Mouse (Mus musculus) kidney, embryonic 14.5 days (tissue): ENCODE data around the gene Zfp212. TPM values are rescaled to one million over a fixed set of nuclear protein-coding genes. Genes with fewer than 3 reads are reported as not detected.

Source experiments
- ATAC-seq: fragments of 200-750 bp; cut with Nextera tagmentation; 2 replicates; pipeline ENCODE4 v1.8.0; 2017; ENCODE audit warnings: moderate number of reproducible peaks, mild to moderate bottlenecking, moderate TSS enrichment, moderate library complexity; ENCODE audit not compliant: low FRiP score, low TSS enrichment
- H3K27ac ChIP-seq: fragments of 300-500 bp; sonication (generic); 2 replicates; pipeline ENCODE4 v1.5.1; 2014; ENCODE audit warnings: low read depth, mild to moderate bottlenecking, low read length, moderate library complexity, mixed read lengths
- H3K27me3 ChIP-seq: fragments of 300-500 bp; sonication (generic); 2 replicates; pipeline ENCODE4 v1.6.1; 2014; ENCODE audit warnings: mild to moderate bottlenecking, low read length; ENCODE audit not compliant: control insufficient read depth, insufficient read depth
- H3K36me3 ChIP-seq: fragments of 300-500 bp; sonication (generic); 2 replicates; pipeline ENCODE4 v1.6.1; 2014; ENCODE audit warnings: low read length, mixed read lengths; ENCODE audit not compliant: control insufficient read depth, insufficient read depth
- H3K4me1 ChIP-seq: fragments of 300-500 bp; sonication (generic); 2 replicates; pipeline ENCODE4 v1.6.1; 2014; ENCODE audit warnings: low read length, mixed read lengths; ENCODE audit not compliant: control insufficient read depth, insufficient read depth
- H3K4me2 ChIP-seq: fragments of 300-500 bp; sonication (generic); replicated peaks from 2 replicates; pipeline ENCODE4 v1.6.1; 2014; ENCODE audit warnings: low read depth, mild to moderate bottlenecking, low read length
- H3K4me3 ChIP-seq: fragments of 300-500 bp; sonication (generic); 2 replicates; pipeline ENCODE4 v1.5.1; 2014; ENCODE audit warnings: mild to moderate bottlenecking, low read length
- H3K9ac ChIP-seq: fragments of 300-500 bp; sonication (generic); 2 replicates; pipeline ENCODE4 v1.6.1; 2014; ENCODE audit warnings: low read depth, mild to moderate bottlenecking, low read length, moderate library complexity
- H3K9me3 ChIP-seq: fragments of 300-500 bp; sonication (generic); 2 replicates; pipeline ENCODE4 v1.6.1; 2016; ENCODE audit warnings: low read length; ENCODE audit not compliant: control insufficient read depth
- WGBS: fragments of 180-500 bp; shearing (Covaris S2); extraction: QIAGEN DNeasy Blood & Tissue Kit; methylation state at CpG from one replicate; pipeline ENCODE4 v1.1.7; 2014; 5-methylcytosine and 5-hydroxymethylcytosine counted together
- polyA plus RNA-seq: library from polyadenylated mRNA; unstranded; fragments of >200 nt; fragmentation: Nextera tagmentation; extraction: Ambion mirVana; gene quantifications from 2 replicates; pipeline ENCODE4 v1.2.1, GENCODE M21; 2014

Zfp212 gene
- polyA plus RNA-seq, result 11.6 and 15.3 TPM in 2 replicates

GRCm38 (mm10) chr6:47920447-47921340 lies at the start of gene Zfp212:
Gene Zfp212 (plus strand): TSS chr6:47920476.
- under 1% methylated on average over 67 of the region's 67 CpGs for WGBS
- Histone ChIP-seq H3K9ac (peak within 1 kb of the TSS; percentile 88), H3K36me3 (no peaks in the 10 kb centered on the region; the same call in 1 of the 2 replicates), H3K4me3 (peak within 1 kb of the TSS; percentile 82), H3K27ac (peak within 1 kb of the TSS; percentile 98), H3K4me1 (peaks cover 6% of the 10 kb centered on the region), H3K4me2 (peak within 1 kb of the TSS; percentile 82), H3K9me3 (no peaks in the 10 kb centered on the region), H3K27me3 (no peaks in the 10 kb centered on the region)
- peak; percentile 93 for ATAC-seq

GRCm38 (mm10) chr6:47872266-47872665 lies 48.0 kb upstream of the Zfp212 start:
- 90% methylated on average over 5 of the region's 5 CpGs for WGBS
- H3K4me1 ChIP-seq, result no peaks in the 10 kb centered on the region
- no peak overlapping the region for H3K4me3 ChIP-seq
- no peaks in the 10 kb centered on the region for H3K27me3 ChIP-seq
- H3K9ac ChIP-seq, result no peak overlapping the region
- H3K36me3 ChIP-seq, result peaks cover 6% of the 10 kb centered on the region; the same call in 1 of the 2 replicates
- H3K4me2 ChIP-seq, result no peak overlapping the region
- no peak for ATAC-seq
- H3K27ac ChIP-seq, result no peak overlapping the region
- H3K9me3 ChIP-seq, result no peaks in the 10 kb centered on the region

GRCm38 (mm10) chr6:47877058-47877457 lies 43.2 kb upstream of the Zfp212 start, which contains the start of gene Zfp282:
Gene Zfp282 (plus strand): TSS chr6:47877204.
- Histone ChIP-seq H3K9me3 (no peaks in the 10 kb centered on the region), H3K27me3 (no peaks in the 10 kb centered on the region), H3K36me3 (peaks cover 20% of the 10 kb centered on the region), H3K27ac (peak within 1 kb of the TSS; percentile 97), H3K4me1 (peaks cover 7% of the 10 kb centered on the region; the same call in 1 of the 2 replicates), H3K9ac (peak within 1 kb of the TSS; percentile 96), H3K4me3 (peak within 1 kb of the TSS; percentile 88), H3K4me2 (peak within 1 kb of the TSS; percentile 86)
- WGBS, result 5% methylated on average over 9 of the region's 9 CpGs
- ATAC-seq, result no peak

DNA sequence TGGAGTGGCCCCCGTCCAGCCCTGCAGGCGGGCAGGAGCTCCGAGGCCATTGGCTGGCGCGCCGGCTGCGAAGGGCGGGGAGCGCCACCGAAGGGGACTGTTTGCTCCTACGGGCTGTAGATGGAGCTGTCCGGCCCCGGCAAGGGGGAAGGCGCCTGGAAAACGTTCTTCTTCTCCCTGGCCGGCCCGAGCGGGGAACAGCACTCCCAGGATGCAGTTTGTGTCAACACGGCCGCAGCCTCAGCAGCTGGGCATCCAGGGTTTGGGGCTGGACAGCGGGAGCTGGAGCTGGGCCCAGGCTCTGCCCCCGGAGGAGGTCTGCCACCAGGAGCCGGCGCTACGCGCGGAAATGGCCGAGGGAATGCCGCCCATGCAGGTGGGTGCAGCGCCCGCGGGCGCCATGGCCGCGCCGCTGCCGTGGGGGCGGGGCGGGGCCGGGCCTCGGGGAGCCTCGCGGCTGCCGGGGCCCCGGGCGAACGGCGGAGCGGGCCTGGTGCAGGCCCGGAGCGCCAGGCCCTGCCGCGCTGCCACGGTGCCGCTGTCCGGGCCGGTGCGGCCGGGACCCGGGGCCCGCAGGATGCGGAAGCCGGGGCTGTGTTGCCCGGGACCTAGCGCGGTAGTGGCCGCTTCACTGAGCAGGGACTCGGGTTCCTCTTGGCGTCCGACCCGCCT lies 42.7 kb upstream of the Zfp212 start:
- Histone ChIP-seq H3K27me3 (no peaks in the 10 kb centered on the region), H3K9ac (peak overlapping the region; percentile 96), H3K4me2 (peak overlapping the region; percentile 86), H3K4me3 (peak overlapping the region; percentile 88), H3K9me3 (no peaks in the 10 kb centered on the region), H3K27ac (peak overlapping the region; percentile 97), H3K4me1 (peaks cover 7% of the 10 kb centered on the region; the same call in 1 of the 2 replicates), H3K36me3 (peaks cover 24% of the 10 kb centered on the region)
- under 1% methylated on average over 56 of the region's 71 CpGs for WGBS
- peak; percentile 98 for ATAC-seq

- WGBS, result under 1% methylated on average over 11 of the region's 11 CpGs
- peak overlapping the region; percentile 86 for H3K4me2 ChIP-seq
Measured at GRCm38 (mm10) chr6:47878133-47878514, 42.2 kb upstream of the Zfp212 start.

GRCm38 (mm10) chr6:47878593-47878992 lies 41.7 kb upstream of the Zfp212 start:
- H3K4me1 ChIP-seq, result peaks cover 7% of the 10 kb centered on the region; the same call in 1 of the 2 replicates
- H3K9ac ChIP-seq, result peak overlapping the region; percentile 96
- H3K9me3 ChIP-seq, result no peaks in the 10 kb centered on the region
- H3K27ac ChIP-seq, result no peak overlapping the region
- 43% methylated on average over 3 of the region's 3 CpGs for WGBS
- H3K36me3 ChIP-seq, result peaks cover 34% of the 10 kb centered on the region
- H3K4me3 ChIP-seq, result peak overlapping the region; percentile 88
- ATAC-seq, result no peak
- H3K4me2 ChIP-seq, result peak overlapping the region; percentile 86
- no peaks in the 10 kb centered on the region for H3K27me3 ChIP-seq

More at GRCm38 (mm10) chr6:47878133-47878514, 42.2 kb upstream of the Zfp212 start:
- Histone ChIP-seq H3K27ac (peak overlapping the region; percentile 97), H3K27me3 (no peaks in the 10 kb centered on the region), H3K4me1 (peaks cover 7% of the 10 kb centered on the region; the same call in 1 of the 2 replicates), H3K9me3 (no peaks in the 10 kb centered on the region), H3K9ac (peak overlapping the region; percentile 96), H3K36me3 (peaks cover 29% of the 10 kb centered on the region), H3K4me3 (peak overlapping the region; percentile 88)
- no peak for ATAC-seq

- Histone ChIP-seq H3K27me3 (no peaks in the 10 kb centered on the region), H3K36me3 (peaks cover 40% of the 10 kb centered on the region), H3K9ac (peak overlapping the region; percentile 96; the same call in 1 of the 2 replicates), H3K4me1 (peaks cover 7% of the 10 kb centered on the region; the same call in 1 of the 2 replicates), H3K4me3 (peak overlapping the region; percentile 88), H3K9me3 (no peaks in the 10 kb centered on the region), H3K27ac (no peak overlapping the region), H3K4me2 (peak overlapping the region; percentile 86)
- WGBS, result 61% methylated on average over 4 of the region's 4 CpGs
- ATAC-seq, result no peak
Measured at GRCm38 (mm10) chr6:47879049-47879716, 41.1 kb upstream of the Zfp212 start.

DNA sequence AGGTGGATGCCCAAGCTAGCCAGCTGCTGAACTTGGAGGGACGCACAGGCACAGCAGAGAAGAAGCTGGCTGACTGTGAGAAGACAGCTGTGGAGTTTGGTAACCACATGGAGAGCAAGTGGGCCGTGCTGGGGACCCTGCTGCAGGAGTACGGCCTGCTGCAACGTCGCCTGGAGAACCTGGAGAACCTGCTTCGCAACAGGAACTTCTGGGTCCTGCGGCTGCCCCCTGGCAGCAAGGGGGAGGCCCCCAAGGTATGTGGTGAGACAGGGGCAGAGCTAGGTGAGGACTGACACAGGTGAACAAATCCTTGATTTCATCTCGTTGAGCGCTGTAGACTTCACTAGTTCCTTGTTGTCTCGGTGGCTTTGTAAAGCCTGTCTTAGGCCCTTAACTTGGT lies 40.1 kb upstream of the Zfp212 start:
- Histone ChIP-seq H3K9ac (no peak overlapping the region), H3K27me3 (no peaks in the 10 kb centered on the region), H3K36me3 (peaks cover 47% of the 10 kb centered on the region), H3K9me3 (no peaks in the 10 kb centered on the region), H3K27ac (no peak overlapping the region), H3K4me2 (no peak overlapping the region), H3K4me1 (peaks cover 7% of the 10 kb centered on the region; the same call in 1 of the 2 replicates), H3K4me3 (no peak overlapping the region)
- ATAC-seq, result no peak
- WGBS, result 91% methylated on average over 10 of the region's 10 CpGs
